Mouse (Mus musculus) layer of hippocampus, postnatal 10 days (tissue): ENCODE measurements around the gene E130208F15Rik. TPM values are rescaled to one million over a fixed set of nuclear protein-coding genes. Genes with fewer than 3 reads are reported as not detected.
A peak's percentile ranks its signal among the peaks of the same experiment; 100 is the strongest.

Source experiments
- DNase-seq, 2 experiments: peaks; one replicate each; pipeline ENCODE4 v3.0.0; 2021; ENCODE audit warnings: low spot score in 2 of 2
- total RNA-seq, 2 experiments: library from RNA; stranded (reverse); gene quantifications; 2 replicates each; pipeline ENCODE4 v1.2.3; 2021

E130208F15Rik gene
- total RNA-seq, 2 experiments from 2014 or later, result 0.48 to 0.69 TPM

- peak; percentile 59 to 76 for DNase-seq
These were observed 11.9 kb downstream of the E130208F15Rik start for GRCm38 (mm10) chr7:30333436-30333835.

GRCm38 (mm10) chr7:30334563-30334962 lies 13.0 kb downstream of the E130208F15Rik start:
- DNase-seq, result no peak

GRCm38 (mm10) chr7:30335688-30336087 lies 14.1 kb downstream of the E130208F15Rik start:
- peak; percentile 57 to 63 for DNase-seq

- peak; percentile 93 for DNase-seq
These were observed 14.8 kb downstream of the E130208F15Rik start for GRCm38 (mm10) chr7:30336384-30336783.

- peak in 1 of 2 experiments; percentile 45 for DNase-seq
These were observed 18.0 kb downstream of the E130208F15Rik start for GRCm38 (mm10) chr7:30339432-30340109.

GRCm38 (mm10) chr7:30346635-30347379 lies 25.3 kb downstream of the E130208F15Rik start:
- DNase-seq, result peak; percentile 41 to 50

- peak; percentile 65 to 81 for DNase-seq
These were observed 26.3 kb downstream of the E130208F15Rik start for GRCm38 (mm10) chr7:30347828-30348227.

GRCm38 (mm10) chr7:30353279-30353822 lies 31.8 kb downstream of the E130208F15Rik start:
- DNase-seq, result peak; percentile 84 to 86

- DNase-seq, result no peak
These were observed 32.5 kb downstream of the E130208F15Rik start for GRCm38 (mm10) chr7:30354059-30354458.

- DNase-seq, result no peak
These were observed 37.0 kb downstream of the E130208F15Rik start for GRCm38 (mm10) chr7:30358378-30359186.

- DNase-seq, result no peak
These were observed 37.8 kb downstream of the E130208F15Rik start for GRCm38 (mm10) chr7:30359276-30359865.

GRCm38 (mm10) chr7:30360028-30360427 lies 38.5 kb downstream of the E130208F15Rik start:
- no peak for DNase-seq

- peak; percentile 50 to 69 for DNase-seq
These were observed 41.3 kb downstream of the E130208F15Rik start, which contains the start of gene Lrfn3 for GRCm38 (mm10) chr7:30362652-30363343. Lrfn3 (minus strand) TSS chr7:30362772.

- DNase-seq, result no peak
These were observed 41.8 kb downstream of the E130208F15Rik start for GRCm38 (mm10) chr7:30363344-30363738.

- no peak for DNase-seq
These were observed 45.9 kb downstream of the E130208F15Rik start for GRCm38 (mm10) chr7:30367466-30367865.

Other genes with a start within 250 kb of the E130208F15Rik start
- gene Zfp82, start 248.8 kb upstream of the E130208F15Rik start, total RNA-seq, result 1 to 10 TPM; 3.2 to 4.1 TPM
- gene Gm26920, start 231.3 kb upstream of the E130208F15Rik start, total RNA-seq, result 1 to 10 TPM in 1 of 2 experiments, not detected in 1; 2.2 TPM
- 10 to 100 TPM; 10.3 to 13.1 TPM for gene Zfp566, start 231.2 kb upstream of the E130208F15Rik start, total RNA-seq
- gene Zfp260, start 227.0 kb upstream of the E130208F15Rik start, total RNA-seq, result 10 to 100 TPM; 54.7 to 62.8 TPM
- 10 to 100 TPM; 28.0 to 32.8 TPM for gene Zfp382, start 199.8 kb upstream of the E130208F15Rik start, total RNA-seq
- 10 to 100 TPM; 52.7 to 56.3 TPM for gene Zfp146, start 152.0 kb upstream of the E130208F15Rik start, total RNA-seq
- 1 to 10 TPM; 5.3 to 5.6 TPM for gene Cox7a1, start 137.6 kb upstream of the E130208F15Rik start, total RNA-seq
- gene Capns1, start 122.9 kb upstream of the E130208F15Rik start, total RNA-seq, result 100 to 1,000 TPM; 215 to 229 TPM
- 10 to 100 TPM; 57.5 to 71.1 TPM for gene Polr2i, start 89.8 kb upstream of the E130208F15Rik start, total RNA-seq
- gene Tbcb, start 89.5 kb upstream of the E130208F15Rik start, total RNA-seq, result 100 to 1,000 TPM; 157 to 171 TPM
- not detected for gene Ovol3, start 86.0 kb upstream of the E130208F15Rik start, total RNA-seq
- gene Thap8, start 41.6 kb upstream of the E130208F15Rik start, total RNA-seq, result under 1 TPM in 1 of 2 experiments, not detected in 1; 0.27 TPM
- gene Wdr62, start 41.3 kb upstream of the E130208F15Rik start, total RNA-seq, result 1 to 10 TPM; 2.5 to 4.5 TPM
- 100 to 1,000 TPM; 572 to 600 TPM for gene Clip3, start 30.0 kb upstream of the E130208F15Rik start, total RNA-seq
- gene Alkbh6, start 13.0 kb upstream of the E130208F15Rik start, total RNA-seq, result 10 to 100 TPM; 41.6 to 45.5 TPM
- 1 to 10 TPM; 3.2 to 6.4 TPM for gene Syne4, start 6.9 kb upstream of the E130208F15Rik start, total RNA-seq
- gene Sdhaf1, start 2.2 kb downstream of the E130208F15Rik start, total RNA-seq, result 1 to 10 TPM; 7.8 to 9.4 TPM
- 10 to 100 TPM; 42.8 to 43.6 TPM for gene Lrfn3, start 41.0 kb downstream of the E130208F15Rik start, total RNA-seq
- 10 to 100 TPM; 21.9 to 24.0 TPM for gene Tyrobp, start 92.0 kb downstream of the E130208F15Rik start, total RNA-seq
- 1 to 10 TPM in 1 of 2 experiments, under 1 TPM in 1; 0.91 to 1.8 TPM for gene Hcst, start 98.1 kb downstream of the E130208F15Rik start, total RNA-seq
- 1 to 10 TPM; 2.2 to 3.0 TPM for gene Nfkbid, start 100.0 kb downstream of the E130208F15Rik start, total RNA-seq
- gene Aplp1, start 123.8 kb downstream of the E130208F15Rik start, total RNA-seq, result 100 to 1,000 TPM; 831 to 849 TPM
- 1 to 10 TPM; 3.9 to 5.3 TPM for gene Kirrel2, start 135.9 kb downstream of the E130208F15Rik start, total RNA-seq
- gene Nphs1, start 136.6 kb downstream of the E130208F15Rik start, total RNA-seq, result under 1 TPM; 0.55 to 0.62 TPM
- under 1 TPM in 1 of 2 experiments, not detected in 1; 0.69 TPM for gene Prodh2, start 171.9 kb downstream of the E130208F15Rik start, total RNA-seq
- gene Arhgap33, start 213.3 kb downstream of the E130208F15Rik start, total RNA-seq, result 100 to 1,000 TPM; 218 to 232 TPM
- gene Hspb6, start 230.4 kb downstream of the E130208F15Rik start, total RNA-seq, result 1 to 10 TPM; 5.3 to 5.6 TPM
- 1 to 10 TPM; 3.4 to 4.4 TPM for gene Proser3, start 230.6 kb downstream of the E130208F15Rik start, total RNA-seq
- gene Lin37, start 238.1 kb downstream of the E130208F15Rik start, total RNA-seq, result 10 to 100 TPM; 28.2 to 36.6 TPM
- 10 to 100 TPM; 49.4 to 52.5 TPM for gene U2af1l4, start 241.6 kb downstream of the E130208F15Rik start, total RNA-seq
- 1 to 10 TPM; 4.8 to 5.8 TPM for gene Gm49396, start 241.6 kb downstream of the E130208F15Rik start, total RNA-seq
- 10 to 100 TPM; 79.4 to 87.1 TPM for gene Psenen, start 241.9 kb downstream of the E130208F15Rik start, total RNA-seq
- 1 to 10 TPM; 2.4 to 2.8 TPM for gene Igflr1, start 243.7 kb downstream of the E130208F15Rik start, total RNA-seq